Mouse (Mus musculus): ENCODE data around the gene Llgl2. TPM values are rescaled to one million over a fixed set of nuclear protein-coding genes. Genes with fewer than 3 reads are reported as not detected.

The Llgl2 gene
- total RNA-seq, 2 experiments from 2014 or later = 15.0 to 18.2 TPM

DNA sequence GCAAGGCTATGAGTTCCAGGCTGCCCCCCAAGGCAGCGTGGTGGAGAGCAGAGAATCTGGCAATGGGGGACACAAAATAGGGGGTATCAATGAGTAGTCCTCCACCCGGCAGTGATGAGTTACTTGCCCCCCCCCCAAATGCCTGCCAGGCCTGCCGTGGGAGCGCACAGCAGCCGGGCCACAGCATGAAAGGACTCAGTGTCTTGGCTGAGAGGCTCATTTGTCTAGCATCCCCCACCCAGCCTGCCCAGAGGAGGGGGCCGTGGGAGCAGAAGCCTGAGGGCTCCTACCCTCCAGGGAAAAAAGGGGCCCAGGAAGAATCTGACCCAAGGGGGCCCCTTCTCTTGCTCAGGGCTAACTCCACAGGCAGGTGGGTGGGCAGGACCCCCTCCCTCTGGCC is 16.5 kb upstream of the Llgl2 start:
- no peak for DNase-seq
- intact Hi-C loops (cut with DNase I) = no loop called here

GRCm38 (mm10) chr11:115807971-115808370 is 15.9 kb upstream of the Llgl2 start:
- intact Hi-C loops (cut with DNase I) = no loop called here
- no peak for DNase-seq

GRCm38 (mm10) chr11:115808696-115809310 is 15.0 kb upstream of the Llgl2 start:
- peak; percentile 69 to 75 for DNase-seq
- intact Hi-C loops (cut with DNase I) = no loop called here

DNA sequence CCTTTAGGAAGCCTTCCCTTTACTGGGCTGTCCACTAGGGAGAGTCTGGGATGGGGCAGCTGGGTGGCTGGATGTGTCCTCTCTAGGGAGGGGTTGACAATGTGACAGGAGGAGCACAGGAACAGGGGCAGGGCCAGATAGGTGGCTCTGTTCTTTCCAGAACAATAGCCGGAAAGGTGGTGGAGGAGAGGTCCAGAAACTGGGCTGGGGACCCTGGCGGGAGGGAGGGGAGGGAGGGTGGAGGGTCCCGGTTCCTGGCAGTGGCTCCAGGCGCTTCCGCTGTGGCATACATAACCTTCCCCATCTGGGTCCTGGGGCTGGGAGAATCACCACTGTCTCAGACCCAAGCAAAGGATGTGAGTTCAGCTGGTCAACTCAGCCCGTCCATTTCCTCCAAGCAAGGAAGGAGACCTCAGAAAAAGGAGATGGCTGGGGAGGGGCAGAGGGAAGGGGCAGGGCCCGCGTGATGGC is 14.5 kb upstream of the Llgl2 start:
- peak; percentile 55 to 70 for DNase-seq

DNA sequence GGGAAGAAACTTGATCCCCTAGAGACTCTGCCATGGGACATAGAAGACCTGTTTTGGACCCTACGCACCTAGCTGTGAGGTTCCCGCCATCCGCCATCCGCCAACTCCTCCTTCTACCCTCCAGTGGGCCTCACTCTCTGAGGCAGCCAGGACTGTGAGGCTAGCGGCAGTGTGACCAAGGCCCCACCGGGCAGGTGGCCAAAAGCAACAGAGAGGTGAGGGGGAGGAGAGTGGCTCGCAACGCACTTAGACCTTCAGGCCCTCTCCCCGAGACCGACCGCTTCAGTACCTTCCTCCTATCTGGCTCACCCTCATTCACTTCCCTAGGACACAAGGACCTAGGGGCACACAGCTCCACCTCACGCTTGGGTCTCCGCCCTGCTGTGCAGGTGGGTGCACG is 13.5 kb upstream of the Llgl2 start:
- intact Hi-C loops (cut with DNase I) = loop anchor here (5.0 kb wide), 1 partner anchor 163 kb away; no protein-coding TSS in a partner anchor
- peak; percentile 71 to 75 for DNase-seq

More for the DNA sequence above, 14.5 kb upstream of the Llgl2 start:
- intact Hi-C loops (cut with DNase I) = no loop called here

DNA sequence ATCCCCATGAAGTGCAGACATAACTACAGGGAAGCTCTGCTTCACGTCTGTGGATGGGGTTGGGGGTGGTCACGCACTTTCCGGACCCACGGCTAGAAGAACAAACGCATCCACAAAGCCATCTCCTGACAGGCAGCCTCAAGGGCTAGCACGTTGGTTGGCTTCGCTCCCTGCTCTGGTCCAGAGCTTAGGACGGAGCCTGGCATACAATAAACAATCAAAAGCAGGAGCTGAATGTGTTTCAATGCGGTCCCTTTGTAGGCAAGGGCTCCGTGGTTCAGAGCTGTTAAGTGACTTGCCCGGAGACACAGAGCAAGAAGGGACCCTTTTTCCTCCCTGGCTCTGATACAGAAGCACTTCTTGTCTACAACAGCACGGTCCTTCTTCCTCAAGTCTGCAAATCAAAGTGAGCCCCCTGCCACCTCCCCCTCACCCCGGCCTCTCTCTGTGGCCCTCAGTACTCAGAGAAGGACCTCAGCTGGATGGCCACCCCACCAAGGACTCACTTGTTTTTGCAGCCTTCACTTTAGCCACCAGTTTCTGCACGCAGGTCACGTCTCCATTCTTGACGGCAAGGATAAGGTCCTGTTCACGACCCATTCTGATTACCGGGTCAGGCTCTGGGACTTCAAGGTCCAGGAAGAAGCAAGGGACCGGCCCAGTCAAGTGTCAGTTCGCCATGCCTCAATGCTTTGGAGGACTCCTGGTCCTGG is 12.3 kb upstream of the Llgl2 start:
- intact Hi-C loops (cut with DNase I) = loop anchor here (2.0 to 5.0 kb wide), 2 partner anchors 35 to 164 kb away; no protein-coding TSS in a partner anchor
- DNase-seq = no peak

DNA sequence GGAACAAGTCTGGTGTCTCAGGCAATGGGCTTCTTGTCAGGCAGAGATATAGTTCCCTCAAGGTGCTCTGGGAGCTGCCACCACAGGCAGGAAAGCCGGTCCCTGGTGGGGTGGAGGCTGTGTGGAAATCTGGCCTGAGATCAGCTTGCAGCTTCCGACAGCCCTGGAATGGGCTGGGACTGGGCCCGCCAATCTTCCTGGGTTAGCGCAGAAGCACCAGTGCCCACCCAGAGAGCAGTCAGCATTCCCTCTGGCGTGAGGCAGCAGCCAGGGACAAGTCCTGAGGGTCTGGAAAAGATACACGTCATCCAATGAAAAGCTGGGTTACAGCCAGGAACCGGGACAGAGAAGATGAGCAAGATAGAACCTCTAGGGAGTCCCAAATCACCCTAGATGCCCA is 11.8 kb upstream of the Llgl2 start:
- DNase-seq = peak; percentile 56 to 64
- intact Hi-C loops (cut with DNase I) = loop anchor here (2.0 to 5.0 kb wide), 2 partner anchors 35 to 165 kb away; no protein-coding TSS in a partner anchor

GRCm38 (mm10) chr11:115812533-115813420 is 11.1 kb upstream of the Llgl2 start:
- DNase-seq = no peak
- intact Hi-C loops (cut with DNase I) = loop anchor here (2.0 to 5.0 kb wide), 2 partner anchors 36 to 165 kb away; no protein-coding TSS in a partner anchor

- intact Hi-C loops (cut with DNase I) = loop anchor here (1.0 to 5.0 kb wide), 4 partner anchors 37 to 166 kb away; partner anchors contain the start of gene Myo15b
- peak; percentile 97 for DNase-seq
Observed at GRCm38 (mm10) chr11:115813507-115814296, 10.1 kb upstream of the Llgl2 start, which contains the start of gene Caskin2. Gene Caskin2, minus strand, starts transcription at chr11:115813639.

- intact Hi-C loops (cut with DNase I) = loop anchor here (1.0 to 5.0 kb wide), 3 partner anchors 44 to 168 kb away; partner anchors contain the start of gene Myo15b
- peak; percentile 93 for DNase-seq
Observed at GRCm38 (mm10) chr11:115814605-115815450, 9.0 kb upstream of the Llgl2 start, which contains the start of gene Tsen54. Gene Tsen54, plus strand, starts transcription at chr11:115814724.

GRCm38 (mm10) chr11:115817331-115817730 is 6.5 kb upstream of the Llgl2 start:
- no peak for DNase-seq
- intact Hi-C loops (cut with DNase I) = no loop called here

GRCm38 (mm10) chr11:115819915-115820623 is 3.8 kb upstream of the Llgl2 start:
- DNase-seq = no peak
- intact Hi-C loops (cut with DNase I) = loop anchor here (5.0 kb wide), 1 partner anchor 328 kb away; the partner anchor contains the start of gene Nt5c

GRCm38 (mm10) chr11:115821001-115821400 is 2.8 kb upstream of the Llgl2 start:
- intact Hi-C loops (cut with DNase I) = loop anchor here (5.0 kb wide), 1 partner anchor 329 kb away; the partner anchor contains the start of gene Nt5c

DNA sequence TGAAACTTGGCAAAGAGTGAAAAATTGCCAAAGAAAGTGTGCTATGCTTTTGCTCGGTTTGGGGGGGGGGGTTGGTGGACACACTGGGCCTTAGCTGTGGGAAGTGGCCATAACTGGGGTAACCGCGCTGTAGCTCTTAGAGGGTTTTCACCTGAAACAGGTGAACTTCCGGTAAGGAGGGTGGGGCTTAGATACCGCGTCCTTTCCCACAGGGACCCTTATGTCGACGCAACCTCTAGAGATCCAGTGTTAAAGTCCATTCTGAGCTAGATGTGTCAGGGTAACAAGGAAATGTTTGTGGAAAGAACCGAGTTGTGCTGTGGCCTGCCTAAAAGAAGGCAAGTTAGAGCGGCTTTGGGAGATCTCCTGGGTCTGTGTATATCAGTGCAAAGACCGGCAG is 964 bp downstream of the Llgl2 start:
- intact Hi-C loops (cut with DNase I) = loop anchor here (5.0 kb wide), 1 partner anchor 333 kb away; the partner anchor contains the start of gene Nt5c
- no peak for DNase-seq

More at GRCm38 (mm10) chr11:115821001-115821400, 2.8 kb upstream of the Llgl2 start:
- DNase-seq = no peak

- intact Hi-C loops (cut with DNase I) = no loop called here
- no peak for DNase-seq
Observed at GRCm38 (mm10) chr11:115826487-115826886, 2.6 kb downstream of the Llgl2 start.

- intact Hi-C loops (cut with DNase I) = no loop called here
- no peak for DNase-seq
Observed at GRCm38 (mm10) chr11:115827624-115828023, 3.8 kb downstream of the Llgl2 start.

DNA sequence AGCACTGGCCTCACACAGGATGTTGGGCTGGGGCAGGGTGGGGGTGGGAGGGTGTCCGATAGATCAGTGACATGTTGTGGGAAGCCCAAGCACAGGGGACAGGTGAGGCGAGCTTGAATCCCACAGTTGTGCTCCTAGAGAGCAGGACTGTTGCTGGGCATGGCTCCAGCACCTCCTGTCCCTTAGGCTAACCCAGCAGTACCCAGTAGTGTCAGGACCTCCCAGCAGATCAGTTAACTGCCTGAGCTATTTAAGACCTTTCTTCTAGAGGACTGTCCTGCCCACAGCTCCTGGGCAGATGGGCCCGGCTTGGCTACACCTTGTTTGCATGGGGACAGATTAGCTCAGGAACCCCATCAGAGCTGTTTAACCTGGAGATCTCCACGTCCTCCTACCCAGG is 5.2 kb downstream of the Llgl2 start:
- DNase-seq = no peak
- intact Hi-C loops (cut with DNase I) = no loop called here

Data from heart, postnatal 14 days (tissue).